Mouse (Mus musculus) thymus, postnatal 14 days (tissue): ENCODE data around the gene Rasgef1b.

ENCODE experiments used
- DNase-seq: peaks from one replicate; pipeline ENCODE4 v3.0.0; 2021

Gene Rasgef1b

GRCm38 (mm10) chr5:99280536-99280935 is 448.3 kb downstream of the Rasgef1b start:
- no peak for DNase-seq

DNA sequence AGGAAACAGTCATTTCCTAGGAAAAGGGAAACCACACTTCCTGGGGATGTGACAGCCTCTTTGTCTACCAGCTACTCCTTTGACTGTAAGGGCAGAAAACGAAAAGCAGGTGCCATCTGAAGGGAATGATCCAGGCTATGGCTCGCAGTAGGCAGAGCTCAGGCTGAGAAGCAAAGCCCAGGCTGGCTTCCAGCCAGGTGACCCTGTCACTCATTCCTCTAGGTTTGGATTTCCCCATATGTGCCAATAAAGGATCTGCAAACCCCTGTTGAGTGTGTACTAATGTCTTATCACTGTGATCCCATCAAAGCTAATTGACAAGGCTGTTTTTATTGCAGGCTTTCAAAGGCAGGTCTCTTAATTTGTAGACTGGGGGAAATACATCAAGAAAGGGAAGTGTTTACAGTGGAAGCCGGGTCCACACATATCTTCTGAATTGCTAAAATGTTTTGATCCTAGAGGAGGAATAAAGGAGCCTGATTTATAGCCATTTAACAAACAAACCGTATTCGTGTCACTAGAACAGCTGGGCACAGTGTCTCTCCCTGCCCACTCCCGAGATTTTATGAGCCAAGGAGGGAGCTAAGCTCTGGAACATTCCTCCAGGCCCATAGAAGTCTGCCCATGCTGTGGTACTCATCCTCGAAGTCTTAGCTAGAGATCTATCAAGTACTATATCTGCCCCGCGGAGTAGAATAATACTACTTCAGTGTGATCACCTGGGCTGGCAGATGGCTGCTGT is 449.7 kb downstream of the Rasgef1b start:
- DNase-seq, result no peak

GRCm38 (mm10) chr5:99278364-99278763 is 450.5 kb downstream of the Rasgef1b start:
- no peak for DNase-seq

- no peak for DNase-seq
These were observed 451.3 kb downstream of the Rasgef1b start for GRCm38 (mm10) chr5:99277536-99277935.

DNA sequence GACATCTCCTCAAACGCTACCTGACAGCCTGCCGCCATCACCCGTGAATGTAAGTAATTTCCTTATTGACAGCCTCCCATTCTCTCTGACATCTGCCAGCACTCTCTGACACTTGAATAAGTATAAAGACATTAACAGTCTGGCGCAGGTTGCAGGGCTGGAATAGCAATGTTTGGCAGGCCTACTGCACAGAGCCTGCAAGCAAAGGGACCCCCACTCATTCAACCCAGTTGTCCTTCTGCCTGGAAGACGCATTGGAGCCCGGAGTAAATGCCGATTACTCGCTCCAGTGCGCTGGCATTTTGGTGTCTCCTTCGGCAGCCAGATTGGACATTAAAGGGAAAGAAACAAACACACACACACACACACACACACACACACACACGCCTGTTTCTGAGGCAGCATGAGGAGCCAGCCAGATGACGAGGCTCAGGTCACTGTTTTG is 454.7 kb downstream of the Rasgef1b start:
- DNase-seq, result no peak

DNA sequence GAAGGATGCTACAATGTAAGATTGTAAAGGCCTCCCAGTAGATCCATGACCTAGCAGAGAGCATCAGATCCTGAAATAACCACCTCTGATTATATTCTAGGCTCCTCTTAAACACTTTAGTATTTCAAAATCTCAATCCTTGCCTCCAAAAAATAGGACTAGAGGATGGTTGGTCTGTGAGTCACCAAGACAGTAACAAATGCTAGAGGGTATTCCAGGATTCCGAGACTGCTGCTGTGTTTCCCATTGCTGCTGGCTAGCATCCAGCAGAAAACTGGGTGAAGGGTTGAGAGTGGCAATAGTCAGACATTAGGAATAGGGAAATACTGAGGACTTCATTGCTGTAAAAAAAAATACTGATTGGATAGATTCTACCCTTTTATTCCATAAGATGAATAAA is 457.3 kb downstream of the Rasgef1b start:
- DNase-seq, result no peak

DNA sequence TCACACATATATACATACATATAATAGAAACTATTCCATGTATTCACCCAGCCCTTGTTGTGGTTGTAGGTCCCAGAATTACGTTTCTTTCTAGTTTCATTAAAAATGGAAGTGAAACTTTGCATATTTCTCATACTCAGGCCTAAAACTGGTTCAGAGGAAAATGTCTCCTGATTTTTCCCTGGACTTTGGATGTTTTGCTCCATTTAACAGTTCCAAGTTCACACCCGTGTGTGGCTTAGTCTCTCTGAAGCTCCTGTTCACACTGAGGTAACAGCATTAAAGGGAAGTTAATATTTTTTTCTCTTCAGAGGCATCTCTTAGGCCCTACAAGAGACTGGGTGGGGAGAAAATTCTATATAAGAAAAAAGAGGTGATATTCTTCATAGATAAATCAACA is 459.7 kb downstream of the Rasgef1b start:
- DNase-seq, result no peak

DNA sequence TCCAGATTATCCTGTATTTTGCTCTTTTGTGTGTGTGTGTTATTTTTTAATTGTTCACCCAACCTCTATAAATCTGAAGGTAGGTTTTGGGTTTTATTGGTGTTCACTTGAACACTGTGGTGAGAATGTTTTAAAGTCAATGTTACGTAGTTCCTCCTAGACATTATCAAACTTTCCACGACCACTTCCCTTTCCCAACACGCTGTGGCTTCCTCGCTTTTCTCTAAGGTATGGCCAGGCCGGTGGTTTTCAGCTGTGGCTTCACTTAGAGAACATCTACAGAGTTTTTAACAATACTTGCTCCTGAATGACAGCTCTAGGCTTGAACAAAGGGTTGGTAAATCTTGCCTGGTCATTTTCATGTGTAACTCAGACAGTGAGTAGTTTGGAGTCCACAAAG is 461.5 kb downstream of the Rasgef1b start:
- no peak for DNase-seq

DNA sequence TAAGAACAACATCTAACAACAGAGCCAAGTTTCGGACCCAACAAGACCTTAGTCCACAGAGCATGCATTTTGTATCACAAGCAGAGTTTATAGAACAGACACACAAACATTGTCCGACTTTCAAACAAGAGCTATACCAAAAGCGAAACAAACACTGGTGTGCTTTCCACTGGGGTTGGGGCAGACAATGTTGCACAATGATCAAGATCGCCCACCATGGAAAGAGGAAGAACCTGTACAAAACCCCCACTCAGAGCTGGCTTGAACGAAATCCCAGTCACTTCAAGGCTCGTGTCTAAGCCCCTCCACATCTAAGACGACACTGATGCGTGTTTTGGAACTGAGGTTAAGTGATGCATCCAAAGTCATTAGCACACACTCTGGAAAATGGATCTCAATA is 462.6 kb downstream of the Rasgef1b start:
- no peak for DNase-seq

- DNase-seq, result no peak
These were observed 466.5 kb downstream of the Rasgef1b start for GRCm38 (mm10) chr5:99262197-99262920.

GRCm38 (mm10) chr5:99261121-99261724 is 467.6 kb downstream of the Rasgef1b start:
- no peak for DNase-seq

GRCm38 (mm10) chr5:99258003-99258500 is 470.8 kb downstream of the Rasgef1b start:
- no peak for DNase-seq

GRCm38 (mm10) chr5:99252203-99253135 is 476.4 kb downstream of the Rasgef1b start:
- DNase-seq, result peak; percentile 98

DNA sequence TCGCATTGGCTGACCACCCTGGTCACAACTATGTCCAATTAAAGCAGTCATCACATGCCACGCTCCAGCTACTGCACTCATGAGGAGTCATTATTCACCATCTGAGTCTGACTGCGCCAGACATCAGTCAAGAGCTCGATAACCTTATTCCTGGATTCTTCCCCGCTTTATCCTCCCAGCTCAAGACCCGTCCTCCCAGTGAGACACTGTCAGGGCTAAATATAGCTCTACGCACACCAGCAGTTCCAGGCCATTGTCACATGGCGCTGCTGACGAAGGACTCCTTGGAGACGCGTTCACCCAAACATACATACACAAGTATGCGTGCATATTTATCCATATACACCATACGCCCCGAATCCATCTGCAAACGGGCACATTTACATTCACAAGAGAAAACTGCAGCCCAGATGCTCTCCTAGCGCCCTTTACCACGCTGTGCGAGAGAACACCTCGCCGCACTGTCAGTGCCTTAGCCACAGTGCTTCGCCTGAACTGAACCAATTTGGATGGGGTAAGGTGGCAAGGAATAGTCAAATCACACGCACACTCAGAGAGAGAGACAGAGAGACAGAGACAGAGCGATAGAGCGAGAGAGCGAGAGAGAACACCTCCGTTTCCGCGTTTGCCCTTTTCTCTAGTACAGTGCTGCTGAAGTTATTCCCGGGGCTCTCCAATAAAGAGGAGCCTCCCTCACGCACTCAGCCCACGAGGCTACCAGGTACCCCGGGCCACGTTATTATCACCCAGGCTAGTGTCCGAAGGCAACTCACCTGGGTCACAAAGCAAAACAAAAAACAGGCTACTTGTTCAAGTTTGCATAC is 477.3 kb downstream of the Rasgef1b start:
- DNase-seq, result peak; percentile 14

DNA sequence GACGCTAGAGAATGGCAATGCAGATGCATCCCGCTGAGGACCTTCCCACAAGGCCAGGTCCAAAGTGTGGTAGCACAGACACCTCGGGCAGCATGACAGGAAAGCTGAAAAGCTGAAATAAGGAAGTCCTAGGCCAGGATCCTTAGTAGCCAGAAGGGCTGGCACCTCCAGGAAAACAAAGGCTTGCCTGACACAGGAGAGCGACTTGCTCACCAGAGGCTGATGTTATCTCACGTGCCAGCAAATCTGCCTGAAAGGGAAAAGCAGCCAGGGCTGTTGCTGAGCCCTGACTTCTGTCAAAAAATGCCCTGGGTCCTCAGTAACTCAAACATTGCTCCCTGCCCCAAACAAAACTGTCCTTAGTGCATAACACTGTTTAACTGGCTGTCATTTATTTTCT is 478.0 kb downstream of the Rasgef1b start:
- no peak for DNase-seq

DNA sequence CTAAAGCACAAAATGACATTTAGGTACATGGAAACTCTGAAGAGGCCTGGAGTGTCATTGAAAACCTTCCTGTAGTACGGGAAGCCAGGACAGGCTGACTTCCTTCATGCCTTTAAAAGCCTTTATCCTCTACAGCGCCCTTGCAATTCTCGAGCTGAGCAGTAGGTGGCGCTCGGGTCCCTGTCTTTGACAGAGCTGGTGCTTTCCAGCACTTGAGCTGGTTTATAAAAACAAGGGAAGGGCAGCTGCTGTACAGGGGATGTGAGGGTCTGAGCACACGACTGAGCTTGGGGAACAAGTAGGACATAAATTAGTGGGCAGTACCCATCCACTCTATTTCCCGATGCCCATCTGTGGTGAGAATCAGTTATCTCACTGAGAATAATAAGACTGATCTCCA is 480.4 kb downstream of the Rasgef1b start:
- DNase-seq, result peak; percentile 95

- DNase-seq, result no peak
These were observed 480.9 kb downstream of the Rasgef1b start for GRCm38 (mm10) chr5:99247915-99248314.

GRCm38 (mm10) chr5:99247441-99247840 is 481.4 kb downstream of the Rasgef1b start:
- DNase-seq, result no peak

GRCm38 (mm10) chr5:99246972-99247371 is 481.9 kb downstream of the Rasgef1b start:
- DNase-seq, result no peak

GRCm38 (mm10) chr5:99241988-99242740 is 486.7 kb downstream of the Rasgef1b start:
- DNase-seq, result no peak

DNA sequence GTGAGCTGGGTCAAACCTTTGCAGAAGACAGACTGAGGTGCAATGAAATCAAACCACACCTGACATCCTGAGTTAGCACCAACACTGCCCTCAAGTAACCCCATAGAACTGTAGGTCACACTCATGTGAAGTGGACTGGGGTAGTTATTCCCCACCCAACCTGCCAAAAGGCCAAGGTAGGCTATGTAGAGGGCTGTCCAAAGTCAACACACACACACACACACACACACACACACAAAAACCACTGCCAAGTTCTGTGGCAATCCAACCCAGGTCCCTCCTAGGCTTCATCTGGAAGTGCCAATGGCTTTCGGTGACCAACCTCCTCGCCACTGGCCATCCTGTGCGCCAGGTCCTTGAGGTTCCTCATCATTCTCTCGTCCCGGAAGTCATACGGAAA is 488.4 kb downstream of the Rasgef1b start:
- DNase-seq, result no peak
